Mouse (Mus musculus): ENCODE measurements at regions not wholly inside any gene's neighbourhood (a gene's known extent, or its start where the extent isn't known, plus 50 kb on each side); places are given as distances from the start of the nearest gene placed in this dataset.
A peak's percentile ranks its signal among the peaks of the same experiment; 100 is the strongest.

DNA sequence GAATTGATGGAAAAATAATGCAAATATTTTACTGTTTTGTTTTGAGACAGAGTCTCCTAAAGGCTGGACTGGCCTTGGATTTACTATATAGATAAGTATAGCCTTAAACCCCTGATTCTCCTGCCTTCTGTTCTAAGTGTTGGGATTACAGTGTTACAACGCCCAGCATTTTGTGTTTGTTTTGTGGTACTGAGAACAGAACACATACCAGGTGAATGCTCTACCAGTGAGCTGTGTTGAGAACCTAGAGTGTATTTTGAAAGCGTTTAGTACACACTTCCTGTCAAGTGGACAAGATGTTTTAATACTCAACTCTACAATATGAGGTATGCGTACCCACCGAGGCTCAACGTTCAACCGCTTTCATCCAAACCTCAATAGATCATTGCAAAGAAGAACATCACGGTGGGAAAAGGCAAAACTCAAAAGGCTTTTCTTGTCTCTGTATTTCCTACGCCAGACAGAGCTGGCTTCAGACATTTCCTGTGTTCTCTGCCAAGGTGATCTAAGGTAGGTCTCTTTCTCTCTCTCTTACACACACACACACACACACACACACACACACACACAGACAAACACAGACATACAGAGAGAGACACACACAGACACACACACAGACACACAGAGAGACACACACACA is 104.3 kb upstream of the Cpm start:
- no peak overlapping the region for H3K27ac ChIP-seq (ENCODE audit: low read length)
- no peak overlapping the region for H3K4me2 ChIP-seq (ENCODE audit: low read depth, low read length)
- H3K36me3 ChIP-seq (ENCODE audit: control insufficient read depth, insufficient read depth, low read length), result no peaks in the 10 kb centered on the region
- no peak overlapping the region for H3K4me3 ChIP-seq (ENCODE audit: low read length)
- no peaks in the 10 kb centered on the region for H3K9me3 ChIP-seq (ENCODE audit: control insufficient read depth, low read length)
- 49% methylated on average over 8 of the region's 8 CpGs for WGBS
- no peak for ATAC-seq (ENCODE audit: low read depth)
- H3K27me3 ChIP-seq (ENCODE audit: control insufficient read depth, insufficient read depth, low read depth, low read length), result no peaks in the 10 kb centered on the region
- no peak overlapping the region for H3K9ac ChIP-seq (ENCODE audit: low read length)
- no peaks in the 10 kb centered on the region; the same call in 1 of the 2 replicates for H3K4me1 ChIP-seq (replicated peaks; ENCODE audit: control insufficient read depth, insufficient read depth, low read length)

DNA sequence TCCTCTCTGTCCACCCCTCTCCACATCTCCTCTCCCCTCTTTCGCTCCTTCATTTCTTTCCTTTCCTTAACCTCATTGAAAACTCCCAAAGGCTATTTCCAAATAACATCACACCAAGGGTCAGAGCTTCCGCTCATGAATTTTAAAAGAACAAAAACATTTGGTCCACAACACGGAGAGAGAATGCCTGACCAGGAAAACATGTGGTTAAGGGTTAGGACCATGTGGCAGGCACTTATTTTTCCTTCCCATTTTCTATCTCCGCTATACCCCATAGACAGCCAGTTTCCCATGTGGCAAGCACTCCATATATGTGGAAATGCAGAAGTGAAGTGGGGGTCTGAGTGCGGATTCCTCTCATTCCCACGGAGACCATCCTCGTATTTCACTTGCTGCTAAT is 105.2 kb upstream of the Cpm start:
- ATAC-seq (ENCODE audit: low read depth), result no peak
- no peak overlapping the region for H3K9ac ChIP-seq (ENCODE audit: low read length)
- no peaks in the 10 kb centered on the region; the same call in 1 of the 2 replicates for H3K4me1 ChIP-seq (replicated peaks; ENCODE audit: control insufficient read depth, insufficient read depth, low read length)
- H3K4me2 ChIP-seq (ENCODE audit: low read depth, low read length), result no peak overlapping the region
- no peaks in the 10 kb centered on the region for H3K9me3 ChIP-seq (ENCODE audit: control insufficient read depth, low read length)
- H3K27me3 ChIP-seq (ENCODE audit: control insufficient read depth, insufficient read depth, low read depth, low read length), result no peaks in the 10 kb centered on the region
- H3K4me3 ChIP-seq (ENCODE audit: low read length), result no peak overlapping the region
- WGBS, result 80% methylated on average over 7 of the region's 7 CpGs
- H3K36me3 ChIP-seq (ENCODE audit: control insufficient read depth, insufficient read depth, low read length), result no peaks in the 10 kb centered on the region
- H3K27ac ChIP-seq (ENCODE audit: low read length), result no peak overlapping the region

DNA sequence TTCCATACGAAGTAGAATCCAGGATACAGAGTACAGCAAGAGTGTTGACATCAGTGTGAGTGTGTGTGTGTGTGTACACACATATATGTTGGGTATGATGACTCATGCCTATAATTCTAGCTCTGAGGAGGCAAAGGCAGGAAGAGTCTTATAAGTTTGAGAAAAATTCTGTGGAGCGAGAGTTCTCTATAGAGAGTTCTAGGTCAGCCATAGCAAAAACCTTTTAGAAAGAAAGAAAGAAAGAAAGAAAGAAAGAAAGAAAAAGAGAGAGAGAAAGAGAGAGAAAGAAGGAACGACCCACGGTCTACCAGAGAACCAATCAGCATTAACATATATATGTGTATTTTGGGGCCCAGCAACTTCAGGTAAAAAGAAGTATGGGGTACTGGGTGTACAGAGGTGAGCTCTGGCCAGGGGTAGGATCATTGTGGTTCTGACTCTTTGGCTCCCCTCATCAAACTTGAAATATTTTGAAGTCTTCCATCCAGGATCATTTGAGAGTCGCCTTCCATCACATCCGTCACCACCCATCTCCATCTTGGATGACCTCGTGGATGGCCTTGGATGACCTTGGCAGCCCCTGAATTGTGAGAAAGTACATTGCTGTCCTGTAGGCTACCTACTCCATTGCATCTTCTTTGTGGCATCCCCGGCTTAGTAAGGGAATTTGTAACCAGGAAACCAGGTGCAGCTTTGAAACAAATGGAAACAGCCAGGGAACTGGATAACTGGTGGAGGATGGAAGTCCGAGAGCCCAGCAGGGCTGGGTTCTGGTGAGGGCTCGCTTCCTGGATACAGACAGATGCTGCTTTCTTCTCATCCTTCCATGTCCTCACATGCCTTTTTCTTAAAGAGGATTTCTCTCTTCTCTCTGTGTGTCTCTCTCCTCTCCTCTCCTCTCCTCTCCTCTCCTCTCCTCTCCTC is 106.1 kb upstream of the Cpm start:
- H3K9me3 ChIP-seq (ENCODE audit: control insufficient read depth, low read length), result no peaks in the 10 kb centered on the region
- no peak overlapping the region for H3K27ac ChIP-seq (ENCODE audit: low read length)
- WGBS, result 91% methylated on average over 10 of the region's 10 CpGs
- no peaks in the 10 kb centered on the region for H3K27me3 ChIP-seq (ENCODE audit: control insufficient read depth, insufficient read depth, low read depth, low read length)
- no peak for ATAC-seq (ENCODE audit: low read depth)
- H3K4me3 ChIP-seq (ENCODE audit: low read length), result no peak overlapping the region
- no peaks in the 10 kb centered on the region for H3K36me3 ChIP-seq (ENCODE audit: control insufficient read depth, insufficient read depth, low read length)
- no peak overlapping the region for H3K4me2 ChIP-seq (ENCODE audit: low read depth, low read length)
- peaks cover 5% of the 10 kb centered on the region; the same call in 1 of the 2 replicates for H3K4me1 ChIP-seq (replicated peaks; ENCODE audit: control insufficient read depth, insufficient read depth, low read length)
- H3K9ac ChIP-seq (ENCODE audit: low read length), result no peak overlapping the region

DNA sequence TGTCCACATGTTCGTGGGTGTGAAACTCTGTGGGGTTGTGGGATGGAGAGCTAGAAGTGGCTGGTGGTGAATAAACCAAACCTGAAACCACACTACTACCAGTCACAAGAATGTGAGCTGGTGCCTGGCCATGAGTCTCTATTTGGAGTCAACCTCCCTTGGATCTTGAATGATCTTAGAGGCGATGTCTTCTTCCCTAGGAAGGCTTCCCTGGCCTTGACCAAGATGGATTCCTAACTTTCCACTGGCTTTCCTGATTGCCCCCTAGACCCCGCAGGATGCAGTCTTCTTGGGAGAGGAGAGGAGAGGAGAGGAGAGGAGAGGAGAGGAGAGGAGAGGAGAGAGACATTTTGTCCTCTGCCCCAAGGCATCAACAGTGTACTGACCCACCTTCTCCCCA is 106.9 kb upstream of the Cpm start:
- no peak for ATAC-seq (ENCODE audit: low read depth)

DNA sequence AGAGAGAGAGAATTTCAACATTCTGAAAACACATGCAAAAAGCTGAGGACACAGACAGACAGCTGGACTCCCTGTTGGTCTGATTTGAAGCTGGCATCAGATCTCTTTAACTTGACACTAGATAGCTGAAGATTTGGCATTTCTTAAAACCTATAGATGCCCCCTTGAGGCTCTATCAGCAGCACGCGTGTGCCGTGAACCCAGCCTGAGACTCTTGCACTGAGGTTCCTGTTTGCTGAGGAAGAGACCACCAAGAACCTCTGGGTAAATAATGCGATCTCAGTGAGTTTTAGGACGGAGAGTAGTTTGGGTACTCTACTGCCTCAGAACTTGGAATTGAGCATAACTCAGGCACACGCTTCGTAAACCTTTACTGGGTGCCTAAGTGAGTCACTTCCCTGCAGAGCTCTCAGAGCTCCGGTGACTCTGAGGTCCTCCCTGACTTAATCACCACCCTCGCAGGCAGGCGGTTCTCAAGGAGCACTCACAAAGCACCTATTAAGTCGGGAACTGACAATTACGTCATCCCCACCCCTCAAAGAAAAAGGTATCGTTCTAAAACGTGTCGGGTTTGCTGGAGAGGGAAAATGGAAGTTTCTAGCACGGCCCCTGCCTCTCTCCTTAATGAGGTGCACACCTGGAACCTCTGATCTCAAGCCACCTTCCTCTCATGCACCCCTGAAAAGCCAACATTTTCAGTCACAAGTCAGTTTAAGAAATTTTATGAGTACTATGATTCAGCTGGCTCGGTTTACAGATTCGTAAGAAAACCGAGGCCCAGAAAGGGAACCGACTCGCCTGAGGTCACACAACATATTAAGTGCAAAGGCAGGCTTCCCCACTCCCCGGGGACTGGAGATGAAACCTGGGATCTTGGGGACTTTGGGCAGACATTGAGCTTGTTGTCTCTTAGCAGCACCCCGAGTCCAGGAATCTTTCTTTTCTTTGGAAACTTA is 107.7 kb upstream of the Cpm start:
- Histone ChIP-seq H3K4me2 (ENCODE audit: low read depth, low read length) (no peak overlapping the region), H3K27ac (ENCODE audit: low read length) (no peak overlapping the region), H3K27me3 (ENCODE audit: control insufficient read depth, insufficient read depth, low read depth, low read length) (no peaks in the 10 kb centered on the region), H3K9ac (ENCODE audit: low read length) (no peak overlapping the region), H3K9me3 (ENCODE audit: control insufficient read depth, low read length) (no peaks in the 10 kb centered on the region), H3K4me3 (ENCODE audit: low read length) (no peak overlapping the region), H3K36me3 (ENCODE audit: control insufficient read depth, insufficient read depth, low read length) (no peaks in the 10 kb centered on the region), H3K4me1 (replicated peaks; ENCODE audit: control insufficient read depth, insufficient read depth, low read length) (peaks cover 11% of the 10 kb centered on the region; the same call in 1 of the 2 replicates)
- peak; percentile 52 for ATAC-seq (ENCODE audit: low read depth)
- whole genome bisulfite sequencing, result 54% methylated on average over 23 of the region's 23 CpGs

More for the DNA sequence above, 106.9 kb upstream of the Cpm start:
- no peaks in the 10 kb centered on the region for H3K36me3 ChIP-seq (ENCODE audit: control insufficient read depth, insufficient read depth, low read length)
- 89% methylated on average over 3 of the region's 3 CpGs for WGBS
- no peaks in the 10 kb centered on the region for H3K9me3 ChIP-seq (ENCODE audit: control insufficient read depth, low read length)
- no peak overlapping the region for H3K27ac ChIP-seq (ENCODE audit: low read length)
- H3K4me3 ChIP-seq (ENCODE audit: low read length), result no peak overlapping the region
- no peaks in the 10 kb centered on the region for H3K27me3 ChIP-seq (ENCODE audit: control insufficient read depth, insufficient read depth, low read depth, low read length)
- H3K4me1 ChIP-seq (replicated peaks; ENCODE audit: control insufficient read depth, insufficient read depth, low read length), result peaks cover 9% of the 10 kb centered on the region; the same call in 1 of the 2 replicates
- no peak overlapping the region for H3K4me2 ChIP-seq (ENCODE audit: low read depth, low read length)
- no peak overlapping the region for H3K9ac ChIP-seq (ENCODE audit: low read length)

DNA sequence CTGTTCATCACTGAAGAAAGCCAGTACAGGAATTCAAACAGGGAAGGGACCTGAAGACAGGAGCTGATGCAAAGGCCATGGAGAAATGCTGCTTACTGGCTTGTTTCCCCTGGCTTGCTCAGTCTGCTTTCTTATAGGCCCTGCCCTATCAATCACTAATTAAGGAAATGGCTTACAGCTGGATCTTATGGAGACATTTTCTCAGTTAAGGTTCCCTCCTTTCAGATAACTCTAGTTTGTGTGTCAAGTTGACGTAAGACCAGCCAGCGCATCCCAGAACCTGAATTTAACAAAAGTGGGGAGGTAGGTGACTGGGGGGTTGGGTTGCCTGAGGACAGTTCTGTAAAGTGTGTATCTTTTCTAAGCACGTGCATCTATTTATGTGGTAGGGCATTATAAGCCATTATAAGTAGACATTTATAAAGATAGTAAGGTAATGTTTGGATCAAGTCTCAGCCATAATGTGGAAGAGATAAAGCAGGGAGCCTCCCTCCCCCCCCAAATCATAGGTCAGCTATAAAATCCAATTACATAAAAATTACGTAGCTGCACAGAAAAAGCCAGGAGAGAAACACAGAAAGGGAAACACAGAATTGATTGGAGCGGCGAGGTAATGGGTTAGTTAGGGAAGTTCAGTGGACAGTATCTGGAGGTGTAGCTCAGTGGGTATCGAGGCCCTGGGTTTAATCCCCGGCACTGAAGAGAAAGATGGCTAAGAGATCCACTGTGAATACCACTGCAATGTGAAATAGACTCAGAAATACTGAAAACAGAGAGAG is 108.6 kb upstream of the Cpm start:
- no peak overlapping the region for H3K4me3 ChIP-seq (ENCODE audit: low read length)
- no peaks in the 10 kb centered on the region for H3K27me3 ChIP-seq (ENCODE audit: control insufficient read depth, insufficient read depth, low read depth, low read length)
- no peaks in the 10 kb centered on the region for H3K9me3 ChIP-seq (ENCODE audit: control insufficient read depth, low read length)
- H3K9ac ChIP-seq (ENCODE audit: low read length), result no peak overlapping the region
- H3K27ac ChIP-seq (ENCODE audit: low read length), result no peak overlapping the region
- 88% methylated on average over 8 of the region's 8 CpGs for WGBS
- peaks cover 11% of the 10 kb centered on the region; the same call in 1 of the 2 replicates for H3K4me1 ChIP-seq (replicated peaks; ENCODE audit: control insufficient read depth, insufficient read depth, low read length)
- no peak for ATAC-seq (ENCODE audit: low read depth)
- no peaks in the 10 kb centered on the region for H3K36me3 ChIP-seq (ENCODE audit: control insufficient read depth, insufficient read depth, low read length)
- no peak overlapping the region for H3K4me2 ChIP-seq (ENCODE audit: low read depth, low read length)

DNA sequence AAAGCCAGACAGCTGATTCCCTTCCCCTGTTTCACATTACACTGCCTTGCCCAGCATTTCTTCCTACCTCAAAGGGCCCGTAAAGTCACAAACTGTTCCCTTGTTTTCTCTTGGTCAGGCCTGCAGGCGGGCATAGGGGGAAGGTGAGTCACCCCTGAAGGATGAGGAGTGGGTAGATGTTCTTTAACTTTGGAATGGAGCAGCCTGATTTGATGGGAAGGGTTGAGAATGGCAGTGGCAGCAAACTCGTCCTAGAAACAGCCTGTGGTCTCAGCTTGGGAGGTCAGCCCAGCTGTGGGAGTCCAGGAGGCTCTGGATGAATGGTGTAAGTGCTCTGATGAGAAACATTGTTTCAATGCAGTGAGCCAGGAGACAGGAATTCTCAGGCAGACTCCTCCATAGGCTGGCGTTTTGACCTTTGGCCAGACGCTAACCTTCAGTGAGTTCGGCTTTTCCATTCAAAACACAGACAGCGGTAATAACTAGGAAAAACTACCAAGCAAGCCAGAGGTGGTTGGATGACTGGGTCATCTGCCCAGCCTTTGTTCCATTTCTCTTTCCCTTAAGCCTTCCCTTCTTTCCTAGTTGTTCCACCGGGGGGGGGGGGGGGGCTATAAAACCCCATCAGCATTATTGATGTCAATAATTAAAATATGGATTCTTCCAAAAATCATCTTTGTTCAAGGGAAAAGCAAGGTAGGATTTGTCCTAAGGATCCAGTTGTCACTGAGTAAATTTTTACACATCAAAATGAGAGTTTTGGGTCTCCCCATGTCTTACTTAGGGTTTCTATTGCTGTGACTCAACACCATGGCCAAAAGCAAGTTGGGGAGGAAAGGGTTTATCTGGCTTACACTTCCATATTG is 109.4 kb upstream of the Cpm start:
- 72% methylated on average over 8 of the region's 8 CpGs for WGBS
- no peak overlapping the region for H3K4me2 ChIP-seq (ENCODE audit: low read depth, low read length)
- no peaks in the 10 kb centered on the region for H3K36me3 ChIP-seq (ENCODE audit: control insufficient read depth, insufficient read depth, low read length)
- H3K9ac ChIP-seq (ENCODE audit: low read length), result no peak overlapping the region
- no peak for ATAC-seq (ENCODE audit: low read depth)
- no peak overlapping the region for H3K4me3 ChIP-seq (ENCODE audit: low read length)
- H3K4me1 ChIP-seq (replicated peaks; ENCODE audit: control insufficient read depth, insufficient read depth, low read length), result peaks cover 11% of the 10 kb centered on the region; the same call in 1 of the 2 replicates
- H3K27ac ChIP-seq (ENCODE audit: low read length), result no peak overlapping the region
- no peaks in the 10 kb centered on the region for H3K27me3 ChIP-seq (ENCODE audit: control insufficient read depth, insufficient read depth, low read depth, low read length)
- no peaks in the 10 kb centered on the region for H3K9me3 ChIP-seq (ENCODE audit: control insufficient read depth, low read length)

Data from lung, embryonic 16.5 days (tissue).